Mouse (Mus musculus): ENCODE results near the gene Elmo1. TPM values are rescaled to one million over a fixed set of nuclear protein-coding genes. Genes with fewer than 3 reads are reported as not detected.

The Elmo1 gene
- total RNA-seq, 2 experiments from 2014 or later: 28.5 to 36.9 TPM

DNA sequence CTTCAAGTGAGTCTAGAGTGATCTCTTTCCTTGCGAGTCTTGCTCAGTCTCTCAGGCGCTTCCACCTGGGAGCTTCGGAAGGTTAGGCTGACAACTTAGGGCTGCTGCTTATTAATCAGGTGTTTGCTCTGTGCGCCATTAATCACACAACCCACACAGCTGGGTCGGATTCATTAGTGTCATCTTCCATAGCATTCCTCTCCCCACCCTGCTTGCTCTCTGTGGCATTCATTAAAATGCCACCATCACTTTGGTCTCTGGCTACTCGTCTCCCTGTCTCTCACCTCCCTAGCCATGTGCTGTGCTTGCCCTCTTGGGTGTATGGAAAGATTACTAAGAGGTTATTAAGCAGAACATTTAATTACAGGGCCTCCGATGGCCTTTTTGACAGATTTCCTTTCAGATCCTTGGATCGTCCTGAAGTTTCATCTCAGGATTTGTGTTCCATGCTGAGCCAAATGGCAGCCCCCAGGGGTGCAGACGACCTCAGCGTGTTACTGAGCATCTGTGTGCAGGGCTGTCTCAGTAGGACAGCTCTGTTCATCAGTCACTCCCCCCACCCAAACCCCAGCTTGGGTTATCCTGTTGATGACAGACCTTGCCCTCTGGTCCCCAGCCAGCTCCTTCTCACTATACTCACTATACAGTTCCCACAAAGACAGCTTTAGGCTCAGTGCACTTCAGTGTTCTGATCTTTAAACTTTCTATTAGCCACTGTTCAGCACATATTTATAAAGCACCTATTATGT lies 417.2 kb downstream of the Elmo1 start:
- no peak for DNase-seq (ENCODE audit: low spot score in 2 of 2)

GRCm38 (mm10) chr13:20511026-20511425 lies 420.6 kb downstream of the Elmo1 start:
- no peak for DNase-seq (ENCODE audit: low spot score in 2 of 2)

GRCm38 (mm10) chr13:20512317-20513240 lies 422.2 kb downstream of the Elmo1 start:
- no peak for DNase-seq (ENCODE audit: low spot score in 2 of 2)

GRCm38 (mm10) chr13:20514721-20515120 lies 424.3 kb downstream of the Elmo1 start:
- no peak for DNase-seq (ENCODE audit: low spot score in 2 of 2)

DNA sequence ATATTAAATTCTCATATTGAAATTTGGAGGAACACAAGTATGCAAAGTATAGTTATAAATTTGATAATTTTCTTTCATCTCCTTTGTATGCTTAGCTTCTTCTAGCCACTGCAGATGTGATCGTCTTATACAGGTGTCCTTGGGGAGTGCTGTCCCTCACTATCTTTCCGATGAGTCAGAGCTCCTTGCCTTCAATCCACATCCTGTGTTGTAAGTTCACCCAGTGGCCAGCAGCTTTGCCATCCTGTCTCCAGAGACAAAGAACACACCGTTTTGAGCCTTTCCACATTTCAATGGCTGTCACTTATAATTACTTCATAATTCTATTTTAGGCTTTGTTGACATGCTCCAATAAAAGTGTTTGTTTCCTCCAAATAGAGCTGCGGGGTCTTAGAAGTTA lies 425.7 kb downstream of the Elmo1 start:
- no peak for DNase-seq (ENCODE audit: low spot score in 2 of 2)

- no peak for DNase-seq (ENCODE audit: low spot score in 2 of 2)
Observed at GRCm38 (mm10) chr13:20517702-20518101, 427.3 kb downstream of the Elmo1 start.

- DNase-seq (ENCODE audit: low spot score in 2 of 2): no peak
Observed at GRCm38 (mm10) chr13:20521492-20521891, 431.1 kb downstream of the Elmo1 start.

- DNase-seq (ENCODE audit: low spot score in 2 of 2): no peak
Observed at GRCm38 (mm10) chr13:20523671-20524070, 433.3 kb downstream of the Elmo1 start.

- no peak for DNase-seq (ENCODE audit: low spot score in 2 of 2)
Observed at GRCm38 (mm10) chr13:20525844-20526243, 435.4 kb downstream of the Elmo1 start.

- no peak for DNase-seq (ENCODE audit: low spot score in 2 of 2)
Observed at GRCm38 (mm10) chr13:20537053-20537452, 446.7 kb downstream of the Elmo1 start.

DNA sequence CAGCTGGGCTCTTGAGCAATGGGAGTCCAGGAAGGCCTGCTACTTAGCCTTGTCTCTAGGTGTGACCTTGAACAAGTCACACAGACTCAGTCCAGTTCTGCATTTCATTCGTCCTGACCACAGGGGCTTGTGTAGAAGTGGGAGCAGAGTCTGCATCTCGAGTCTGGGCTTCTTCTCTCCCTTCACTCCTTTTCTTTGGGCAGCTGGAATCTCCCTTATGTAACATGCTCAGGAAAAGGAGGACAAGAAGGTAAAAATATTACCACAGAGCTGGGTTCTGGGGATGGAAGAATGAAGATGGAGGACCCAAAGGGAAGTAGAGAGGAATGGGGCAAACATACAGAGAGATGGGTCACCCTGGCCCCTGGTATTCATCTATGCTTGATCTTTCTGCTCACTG lies 447.1 kb downstream of the Elmo1 start:
- DNase-seq (ENCODE audit: low spot score in 2 of 2): no peak

DNA sequence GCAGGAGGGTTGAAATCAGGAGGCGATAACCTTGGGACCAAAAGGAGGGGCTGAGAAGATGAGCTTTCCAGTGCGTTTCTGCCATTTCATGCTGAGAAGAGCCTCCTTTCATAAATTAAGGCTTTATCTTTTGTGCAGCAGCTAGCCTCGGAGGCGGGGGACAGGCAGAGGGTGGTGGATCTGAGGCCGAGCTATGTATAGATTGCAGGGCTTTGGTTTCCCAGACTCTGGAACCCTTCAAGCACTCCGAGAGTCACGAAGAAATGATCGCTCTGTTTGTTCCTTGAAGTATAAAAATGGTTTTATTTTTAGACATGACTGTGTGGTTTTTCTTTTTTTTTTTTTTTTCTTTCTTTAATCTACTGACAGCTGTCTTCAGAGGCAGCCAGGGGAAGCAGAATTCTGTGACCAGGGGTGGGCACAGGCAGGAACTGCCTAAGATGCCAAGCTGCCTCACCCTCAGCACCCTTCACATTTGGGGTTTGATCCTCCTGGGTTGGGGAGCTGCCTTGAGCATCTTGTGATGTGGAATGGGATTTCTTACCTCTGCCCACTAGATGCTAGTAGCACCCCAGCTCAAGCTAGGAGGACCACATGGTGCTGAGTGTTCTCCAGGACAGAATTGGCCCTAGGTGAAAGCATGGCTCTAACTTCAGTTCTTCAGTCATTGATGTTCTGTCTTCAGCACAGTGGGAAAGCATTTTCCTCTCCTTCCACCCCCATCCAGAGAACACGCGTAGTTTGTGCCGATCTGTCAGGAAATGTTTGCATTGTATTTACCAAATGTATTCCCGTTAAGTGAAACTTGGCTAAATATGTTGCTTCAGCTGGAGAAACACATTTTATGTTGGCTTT lies 448.0 kb downstream of the Elmo1 start:
- DNase-seq (ENCODE audit: low spot score in 2 of 2): no peak

- no peak for DNase-seq (ENCODE audit: low spot score in 2 of 2)
Observed at GRCm38 (mm10) chr13:20539631-20540030, 449.2 kb downstream of the Elmo1 start.

DNA sequence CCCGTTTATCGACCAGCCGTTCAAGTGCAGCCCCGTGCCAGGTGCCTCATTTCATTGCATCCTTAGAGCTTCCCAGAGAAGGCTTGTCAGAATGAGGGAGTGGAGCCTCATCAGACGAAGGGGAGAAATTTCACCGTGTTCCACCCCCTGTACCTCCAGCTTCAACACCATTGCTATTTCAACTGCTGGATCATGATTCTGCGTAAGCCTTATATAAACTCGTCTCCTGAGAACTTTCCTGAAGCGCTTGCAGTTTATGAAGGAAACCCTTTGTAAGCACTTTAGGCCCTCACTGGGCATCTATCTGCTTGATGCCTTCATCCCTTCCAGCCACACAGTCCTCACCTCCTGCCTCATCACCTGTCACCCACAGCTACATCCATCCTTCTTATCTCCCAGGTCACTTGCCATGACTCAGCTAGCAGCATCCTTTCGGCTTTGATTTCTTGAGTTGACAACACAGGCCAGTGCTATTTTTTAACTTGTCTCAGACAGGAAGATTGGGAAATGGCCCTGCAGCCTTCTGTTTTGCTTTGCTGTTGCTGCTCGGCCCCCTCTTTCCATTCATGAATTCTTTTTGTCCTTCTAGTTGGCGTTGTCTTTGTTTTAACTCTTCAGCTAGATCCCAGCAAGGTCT lies 456.3 kb downstream of the Elmo1 start:
- DNase-seq (ENCODE audit: low spot score in 2 of 2): no peak

- no peak for DNase-seq (ENCODE audit: low spot score in 2 of 2)
Observed at GRCm38 (mm10) chr13:20549983-20550382, 459.6 kb downstream of the Elmo1 start.

DNA sequence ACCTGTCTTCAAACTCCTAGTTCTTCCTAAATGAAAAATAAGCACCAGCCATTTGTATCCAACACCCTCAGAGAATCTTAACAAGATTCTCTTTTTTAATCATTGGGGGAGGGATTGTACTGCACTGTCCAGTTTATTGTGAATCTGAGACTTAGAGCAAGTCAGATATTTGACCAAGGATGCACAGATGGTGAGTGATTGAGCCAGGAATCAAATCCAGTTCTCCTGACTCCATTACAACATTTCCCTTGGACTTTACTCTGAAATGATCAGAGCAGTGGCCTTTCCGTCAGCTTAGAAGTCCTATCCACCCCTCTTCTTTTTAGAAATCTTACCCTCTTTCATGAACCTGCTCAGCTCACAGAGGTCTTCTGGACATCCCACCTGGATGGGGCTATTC lies 461.2 kb downstream of the Elmo1 start:
- DNase-seq (ENCODE audit: low spot score in 2 of 2): no peak

- no peak for DNase-seq (ENCODE audit: low spot score in 2 of 2)
Observed at GRCm38 (mm10) chr13:20555853-20556452, 465.6 kb downstream of the Elmo1 start.

DNA sequence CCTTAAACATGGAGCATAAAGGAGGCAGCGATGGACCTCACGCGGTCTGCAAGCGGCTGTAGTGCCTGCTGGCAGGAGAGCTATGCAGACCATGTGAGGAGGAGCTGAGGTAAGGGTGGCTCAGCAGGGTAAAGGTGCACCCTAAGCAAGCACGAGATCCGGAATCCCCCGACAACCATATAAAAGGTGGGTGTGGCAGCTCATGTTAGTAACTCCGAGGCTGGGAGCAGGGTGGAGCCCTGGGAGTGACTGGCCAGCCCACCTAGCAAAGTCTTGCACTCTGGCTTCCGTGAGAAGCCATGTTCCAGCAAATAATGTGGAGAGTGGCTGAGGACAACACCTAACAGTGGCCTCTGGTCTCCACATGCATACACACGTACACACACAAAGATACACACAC lies 466.3 kb downstream of the Elmo1 start:
- no peak for DNase-seq (ENCODE audit: low spot score in 2 of 2)

DNA sequence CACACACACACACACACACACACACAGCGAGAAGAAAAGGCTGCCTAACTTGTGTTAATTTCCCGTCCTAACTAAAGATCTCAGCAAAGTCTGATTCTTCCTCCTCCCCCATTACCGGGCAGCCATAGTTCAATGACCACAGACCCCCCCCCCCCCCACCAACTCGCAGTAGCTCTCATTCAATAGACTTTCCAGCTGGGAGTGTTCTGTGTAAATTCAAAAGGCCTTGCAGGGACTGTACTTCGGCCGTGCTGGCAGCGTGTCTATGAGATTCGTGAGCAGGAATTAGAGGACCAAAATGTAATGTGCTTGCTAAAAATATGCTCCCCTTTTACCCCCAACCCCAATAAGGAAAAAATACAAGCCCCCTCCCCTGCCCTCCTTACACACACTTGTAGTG lies 466.8 kb downstream of the Elmo1 start:
- DNase-seq (ENCODE audit: low spot score in 2 of 2): no peak

GRCm38 (mm10) chr13:20558376-20558775 lies 468.0 kb downstream of the Elmo1 start:
- no peak for DNase-seq (ENCODE audit: low spot score in 2 of 2)
